Mouse (Mus musculus) CD4-positive naive resting alpha-beta T cell, adult 57 days (primary cell): ENCODE data around the gene Mapk1. TPM values are rescaled to one million over a fixed set of nuclear protein-coding genes. Genes with fewer than 3 reads are reported as not detected.

ENCODE experiments used
- total RNA-seq: library from RNA; stranded (reverse); gene quantifications from one replicate; pipeline ENCODE4 v1.2.4, GENCODE M21; 2023

The Mapk1 gene
- total RNA-seq: 182 TPM

DNA sequence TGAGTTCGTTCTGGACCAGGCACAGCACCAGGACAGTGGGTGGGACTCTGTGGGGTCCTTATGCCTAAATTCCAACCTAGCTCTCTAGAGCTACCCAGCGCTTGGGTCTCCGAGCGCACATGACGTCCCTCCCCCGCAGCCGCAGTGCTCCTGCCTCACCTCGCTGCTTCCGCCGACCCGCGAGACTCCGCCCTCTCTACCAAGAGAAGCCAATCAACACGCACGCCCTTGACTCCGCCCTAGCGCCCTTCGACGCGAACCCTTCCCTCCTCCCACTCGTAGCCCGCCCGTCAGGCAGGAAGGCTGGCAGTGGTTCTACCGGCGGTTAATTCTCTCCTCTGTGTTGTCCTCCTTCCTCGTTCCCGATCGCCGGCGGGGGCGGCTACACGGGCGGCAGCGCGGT, at the start of gene Mapk1:
Mapk1 (plus strand) TSS at position 252 of the 403 bp plus-strand sequence.

GRCm38 (mm10) chr16:17069511-17070443, 86.6 kb downstream of the Mapk1 start, which contains the start of gene Ypel1:
Gene Ypel1, plus strand, starts transcription at chr16:17069696.

Other genes starting within 250 kb of the Mapk1 start
- 9.5 TPM for gene Spag6l, start 153.9 kb upstream of the Mapk1 start, total RNA-seq
- gene Igll1, start 119.4 kb upstream of the Mapk1 start, total RNA-seq: not detected
- 101 TPM for gene Top3b, start 112.6 kb upstream of the Mapk1 start, total RNA-seq
- gene Vpreb1, start 112.5 kb upstream of the Mapk1 start, total RNA-seq: 3.0 TPM
- 18.6 TPM for gene Ppm1f, start 86.9 kb upstream of the Mapk1 start, total RNA-seq
- 1.5 TPM for gene Ypel1, start 86.3 kb downstream of the Mapk1 start, total RNA-seq
- gene Ppil2, start 127.9 kb downstream of the Mapk1 start, total RNA-seq: 124 TPM
- gene 2610318N02Rik, start 141.8 kb downstream of the Mapk1 start, total RNA-seq: 5.8 TPM
- gene Sdf2l1, start 149.0 kb downstream of the Mapk1 start, total RNA-seq: 13.2 TPM
- gene Ydjc, start 161.2 kb downstream of the Mapk1 start, total RNA-seq: 2.9 TPM
- 1.5 TPM for gene Ccdc116, start 163.8 kb downstream of the Mapk1 start, total RNA-seq
- gene Ube2l3, start 219.3 kb downstream of the Mapk1 start, total RNA-seq: 117 TPM
- not detected for gene Rimbp3, start 225.2 kb downstream of the Mapk1 start, total RNA-seq